Mouse (Mus musculus) brain, embryonic 14.5 days (tissue): ENCODE measurements around the gene Sod3.

Source experiments
- CTCF ChIP-seq: fragments of 200-500 bp; IDR thresholded peaks from 2 replicates; pipeline ENCODE4 v1.5.1; 2012; ENCODE audit warnings: inconsistent platforms, mild to moderate bottlenecking, moderate library complexity, borderline replicate concordance; ENCODE audit not compliant: insufficient read depth, insufficient read length; ENCODE audit errors: extremely low read depth
- POLR2A ChIP-seq: fragments of 200-500 bp; IDR thresholded peaks from 2 replicates; pipeline ENCODE4 v1.6.1; 2012; ENCODE audit warnings: mild to moderate bottlenecking, inconsistent platforms, borderline replicate concordance; ENCODE audit not compliant: poor library complexity, insufficient read depth, insufficient read length, severe bottlenecking; ENCODE audit errors: extremely low read depth

DNA sequence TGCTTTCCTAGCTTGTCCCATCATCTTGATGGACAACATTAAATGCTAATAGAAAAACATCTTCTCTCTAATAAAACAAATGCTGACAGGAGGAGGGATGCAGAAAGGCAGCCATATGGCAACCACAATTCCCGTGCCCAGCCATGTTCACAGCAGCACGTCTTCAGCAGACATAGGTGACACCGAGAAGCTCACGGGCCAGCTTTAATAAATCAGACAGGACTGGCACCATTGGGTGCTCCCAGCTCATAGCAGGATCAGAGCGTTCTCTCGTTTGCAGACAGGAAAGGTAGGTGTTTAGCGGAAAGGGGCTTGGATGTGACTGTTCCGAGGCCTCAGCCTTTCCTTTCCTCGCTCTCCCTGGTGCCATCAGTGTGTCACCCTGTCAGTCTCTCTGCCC is 12.3 kb downstream of the Sod3 start:
- TF ChIP-seq CTCF, result no peak
- TF ChIP-seq POLR2A, result no peak
